Mouse (Mus musculus) limb, embryonic 12.5 days (tissue): ENCODE measurements around the gene S1pr3. TPM values are rescaled to one million over a fixed set of nuclear protein-coding genes. Genes with fewer than 3 reads are reported as not detected.

ENCODE experiments used
- ATAC-seq: fragments of 200-750 bp; cut with Nextera tagmentation; 2 replicates; pipeline ENCODE4 v1.8.0; 2017; ENCODE audit warnings: low read depth, moderate TSS enrichment; ENCODE audit not compliant: insufficient number of reproducible peaks, insufficient read depth, low FRiP score, low TSS enrichment
- H3K27ac ChIP-seq: fragments of 300-500 bp; sonication (generic); 2 replicates; pipeline ENCODE4 v1.5.1; 2016; ENCODE audit warnings: mild to moderate bottlenecking, moderate library complexity
- H3K27me3 ChIP-seq: fragments of 300-500 bp; sonication (generic); 2 replicates; pipeline ENCODE4 v1.6.1; 2016; ENCODE audit warnings: mild to moderate bottlenecking, moderate library complexity
- H3K36me3 ChIP-seq: fragments of 300-500 bp; sonication (generic); 2 replicates; pipeline ENCODE4 v1.6.1; 2016; ENCODE audit warnings: mild to moderate bottlenecking, moderate library complexity
- H3K4me1 ChIP-seq: fragments of 300-500 bp; sonication (generic); replicated peaks from 2 replicates; pipeline ENCODE4 v1.6.1; 2016
- H3K4me2 ChIP-seq: fragments of 300-500 bp; sonication (generic); 2 replicates; pipeline ENCODE4 v1.6.1; 2016; ENCODE audit warnings: mild to moderate bottlenecking, moderate library complexity
- H3K4me3 ChIP-seq: fragments of 300-500 bp; sonication (generic); replicated peaks from 2 replicates; pipeline ENCODE4 v1.5.1; 2016; ENCODE audit warnings: mild to moderate bottlenecking
- H3K9ac ChIP-seq: fragments of 300-500 bp; sonication (generic); replicated peaks from 2 replicates; pipeline ENCODE4 v1.6.1; 2016; ENCODE audit warnings: mild to moderate bottlenecking, moderate library complexity
- H3K9me3 ChIP-seq: fragments of 300-500 bp; sonication (generic); 2 replicates; pipeline ENCODE4 v1.6.1; 2016; ENCODE audit warnings: mild to moderate bottlenecking, moderate library complexity
- WGBS: fragments of 180-500 bp; shearing (Covaris S2); methylation state at CpG from one replicate; pipeline ENCODE4 v1.1.7; 2016; 5-methylcytosine and 5-hydroxymethylcytosine counted together
- polyA plus RNA-seq: library from polyadenylated mRNA; unstranded; fragments of >200 nt; fragmentation: Nextera tagmentation; extraction: Ambion mirVana; gene quantifications from 2 replicates; pipeline ENCODE4 v1.2.1, GENCODE M21; 2016

The S1pr3 gene
- polyA plus RNA-seq, 1 experiment from 2014 or later, result 133 TPM

DNA sequence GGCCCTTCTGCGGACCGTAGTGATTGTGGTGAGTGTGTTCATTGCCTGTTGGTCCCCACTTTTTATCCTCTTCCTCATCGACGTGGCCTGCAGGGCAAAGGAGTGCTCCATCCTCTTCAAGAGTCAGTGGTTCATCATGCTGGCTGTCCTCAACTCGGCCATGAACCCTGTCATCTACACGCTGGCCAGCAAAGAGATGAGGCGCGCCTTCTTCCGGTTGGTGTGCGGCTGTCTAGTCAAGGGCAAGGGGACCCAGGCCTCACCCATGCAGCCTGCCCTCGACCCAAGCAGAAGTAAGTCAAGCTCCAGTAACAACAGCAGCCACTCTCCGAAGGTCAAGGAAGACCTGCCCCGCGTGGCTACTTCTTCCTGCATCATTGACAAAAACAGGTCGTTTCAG, 11.1 kb downstream of the S1pr3 start:
- no peak overlapping the region for H3K27ac ChIP-seq
- no peak for ATAC-seq
- H3K9ac ChIP-seq, result no peak overlapping the region
- peaks cover 29% of the 10 kb centered on the region for H3K4me1 ChIP-seq
- no peak overlapping the region for H3K4me3 ChIP-seq
- H3K27me3 ChIP-seq, result no peaks in the 10 kb centered on the region
- H3K36me3 ChIP-seq, result peaks cover 86% of the 10 kb centered on the region
- 91% methylated on average over 15 of the region's 15 CpGs for WGBS
- H3K4me2 ChIP-seq, result no peak overlapping the region
- peaks cover 10% of the 10 kb centered on the region for H3K9me3 ChIP-seq

DNA sequence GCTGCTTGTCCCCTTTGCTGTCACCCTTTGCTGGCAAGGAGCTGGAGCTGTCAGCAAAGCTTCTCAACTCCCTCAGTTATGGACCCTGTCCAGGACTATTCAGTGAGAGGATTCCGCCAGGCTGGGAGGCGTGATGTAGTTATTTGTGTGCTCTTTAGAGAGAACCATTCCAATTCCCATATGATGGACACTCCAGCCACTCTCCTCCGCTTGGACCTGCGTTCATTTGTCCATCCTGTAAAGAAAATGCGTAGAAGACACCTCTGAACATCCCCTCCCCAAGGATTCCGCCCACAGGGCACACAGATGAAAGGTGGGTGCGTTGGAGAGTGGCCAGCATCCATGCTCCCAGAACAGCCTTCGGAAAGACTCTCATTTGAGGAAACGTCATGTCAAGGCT, 12.4 kb downstream of the S1pr3 start:
- Histone ChIP-seq H3K27me3 (no peaks in the 10 kb centered on the region), H3K9me3 (no peaks in the 10 kb centered on the region), H3K4me2 (no peak overlapping the region), H3K4me1 (peaks cover 29% of the 10 kb centered on the region), H3K27ac (no peak overlapping the region), H3K9ac (no peak overlapping the region), H3K36me3 (peaks cover 80% of the 10 kb centered on the region), H3K4me3 (no peak overlapping the region)
- no peak for ATAC-seq
- 87% methylated on average over 9 of the region's 9 CpGs for WGBS

DNA sequence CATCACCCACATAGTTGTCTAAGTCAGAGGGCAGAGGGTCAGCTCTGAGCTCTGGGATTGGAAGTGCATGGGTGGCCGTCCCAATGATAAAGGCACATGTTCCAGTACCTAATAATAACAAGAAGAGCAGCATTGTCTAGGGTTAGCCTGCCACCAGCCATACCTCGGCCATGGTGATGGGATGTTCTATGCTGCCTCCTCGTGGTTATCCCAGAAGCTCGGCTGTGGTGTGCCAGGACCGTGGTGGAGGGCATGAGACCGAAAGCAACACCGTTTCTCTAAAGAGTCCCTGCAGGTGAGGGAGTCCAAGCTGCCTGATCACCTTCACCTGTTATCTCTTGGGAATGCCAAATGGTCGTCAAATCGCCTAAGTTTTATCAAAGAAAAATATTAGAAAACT, 15.2 kb downstream of the S1pr3 start:
- Histone ChIP-seq H3K4me1 (0 out of 2 replicates have a peak, but pooled peaks cover 6% of the 10 kb centered on the region), H3K36me3 (peaks cover 58% of the 10 kb centered on the region), H3K4me2 (no peak overlapping the region), H3K9me3 (no peaks in the 10 kb centered on the region), H3K4me3 (no peak overlapping the region), H3K27ac (no peak overlapping the region), H3K9ac (no peak overlapping the region), H3K27me3 (no peaks in the 10 kb centered on the region)
- WGBS, result 74% methylated on average over 9 of the region's 9 CpGs
- ATAC-seq, result no peak

DNA sequence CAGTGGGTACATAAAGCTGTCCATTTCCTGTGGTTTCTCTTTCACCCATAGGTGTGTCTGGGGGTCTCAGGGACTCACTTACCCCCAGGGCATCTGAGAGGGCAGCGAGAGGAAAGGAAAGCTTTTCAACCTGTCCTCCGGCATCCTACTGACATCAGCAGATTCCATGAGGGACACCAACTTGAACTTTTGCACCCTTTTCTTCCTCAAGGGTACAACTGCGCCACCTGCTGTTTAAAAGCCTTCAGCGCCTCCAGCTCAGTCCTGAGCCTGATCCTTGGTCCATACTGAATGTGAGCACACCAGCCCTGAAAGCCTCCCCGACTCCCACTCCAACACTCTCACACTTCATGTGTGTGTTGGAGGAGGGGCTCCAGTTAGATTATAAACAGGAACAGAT, 16.2 kb downstream of the S1pr3 start:
- no peak overlapping the region for H3K9ac ChIP-seq
- H3K9me3 ChIP-seq, result no peaks in the 10 kb centered on the region
- no peak; the same call in 1 of the 2 replicates for ATAC-seq
- no peak overlapping the region for H3K27ac ChIP-seq
- H3K4me3 ChIP-seq, result no peak overlapping the region
- 22% methylated on average over 5 of the region's 5 CpGs for WGBS
- H3K4me2 ChIP-seq, result no peak overlapping the region
- 0 out of 2 replicates have a peak, but pooled peaks cover 3% of the 10 kb centered on the region for H3K4me1 ChIP-seq
- H3K36me3 ChIP-seq, result peaks cover 48% of the 10 kb centered on the region
- no peaks in the 10 kb centered on the region for H3K27me3 ChIP-seq

DNA sequence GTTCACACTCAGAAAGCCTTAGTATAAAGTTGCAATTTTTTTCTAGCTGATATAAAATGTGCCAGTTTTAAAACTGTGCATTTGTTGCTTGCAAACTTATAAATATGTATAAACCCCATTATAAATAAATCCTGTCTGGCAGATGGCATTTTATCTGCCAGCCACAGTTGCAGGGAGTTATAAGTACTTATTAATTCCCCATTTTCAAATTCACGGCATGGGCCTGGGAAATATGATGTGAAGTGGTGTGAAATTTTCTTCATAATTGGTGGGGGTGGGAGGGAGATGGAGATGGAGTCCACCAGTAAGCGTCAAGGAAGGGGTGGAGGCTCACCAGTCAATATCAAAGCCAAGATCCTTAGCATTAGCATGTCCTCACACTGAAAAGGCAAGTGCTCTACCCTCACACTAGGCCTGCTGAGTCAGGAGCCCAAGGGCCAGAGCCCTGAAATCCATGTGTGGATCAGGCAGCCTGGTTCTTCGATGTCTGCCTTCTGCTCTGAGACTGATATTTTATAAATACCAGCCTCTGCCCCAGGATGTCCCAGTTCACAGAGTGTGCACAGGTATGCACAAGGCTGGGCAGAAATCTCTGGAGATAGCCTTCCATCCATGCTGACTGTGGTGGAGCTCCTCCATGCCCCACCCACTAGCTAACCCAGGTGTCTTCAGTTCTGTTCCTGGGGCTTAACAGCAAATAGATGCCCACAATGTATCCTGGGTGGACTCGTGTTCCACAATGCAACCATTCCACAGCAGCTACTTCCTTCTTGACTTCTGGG, 17.4 kb downstream of the S1pr3 start:
- no peaks in the 10 kb centered on the region for H3K9me3 ChIP-seq
- H3K27ac ChIP-seq, result no peak overlapping the region
- no peak overlapping the region for H3K4me2 ChIP-seq
- 90% methylated on average over 4 of the region's 4 CpGs for WGBS
- ATAC-seq, result no peak
- no peak overlapping the region for H3K9ac ChIP-seq
- H3K4me3 ChIP-seq, result no peak overlapping the region
- 0 out of 2 replicates have a peak, but pooled peaks cover 3% of the 10 kb centered on the region for H3K4me1 ChIP-seq
- H3K27me3 ChIP-seq, result no peaks in the 10 kb centered on the region
- peaks cover 36% of the 10 kb centered on the region for H3K36me3 ChIP-seq

DNA sequence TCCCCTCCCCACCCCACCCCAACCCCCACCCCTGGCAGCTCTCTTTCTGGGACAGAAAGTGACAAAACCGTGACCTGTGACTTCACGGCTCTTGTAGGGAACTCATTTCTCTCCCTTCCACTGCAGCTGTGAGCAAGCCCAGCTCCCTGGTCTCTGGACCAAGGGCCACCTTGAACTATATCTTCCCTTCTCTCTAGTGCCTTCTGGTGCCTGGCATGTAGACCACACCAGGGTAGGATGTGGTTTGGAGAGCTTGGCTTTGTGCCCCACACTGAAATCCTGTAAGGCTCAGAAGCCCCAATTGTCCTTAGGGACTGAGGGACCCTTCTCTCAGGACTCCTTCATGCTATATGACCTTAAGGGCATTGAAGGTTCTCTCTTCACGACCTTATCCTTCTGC, 24.9 kb downstream of the S1pr3 start:
- Histone ChIP-seq H3K4me2 (no peak overlapping the region), H3K9me3 (no peaks in the 10 kb centered on the region), H3K4me3 (no peak overlapping the region), H3K4me1 (no peaks in the 10 kb centered on the region), H3K36me3 (no peaks in the 10 kb centered on the region), H3K27me3 (no peaks in the 10 kb centered on the region), H3K27ac (no peak overlapping the region), H3K9ac (no peak overlapping the region)
- 42% methylated on average over 3 of the region's 3 CpGs for WGBS
- no peak for ATAC-seq

DNA sequence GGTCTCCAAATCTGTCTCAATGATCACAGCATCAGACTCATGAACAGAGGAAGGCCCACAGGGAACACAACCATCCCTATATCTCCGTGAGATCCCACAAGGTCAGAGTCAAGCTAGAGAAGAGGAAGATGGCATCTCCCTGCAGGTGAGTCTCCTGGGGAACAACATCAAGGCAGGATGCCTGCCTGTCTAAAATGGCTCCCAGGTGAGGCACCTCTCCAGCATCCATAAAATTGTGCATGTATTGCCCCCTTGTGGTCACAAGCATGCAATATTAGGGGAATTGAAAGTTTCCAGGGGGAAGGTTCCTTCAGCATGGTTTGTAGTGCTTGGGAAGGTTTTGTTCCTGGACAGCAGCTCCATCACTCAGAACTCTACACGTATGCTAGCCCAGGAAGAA, 26.0 kb downstream of the S1pr3 start:
- no peak overlapping the region for H3K4me2 ChIP-seq
- H3K9me3 ChIP-seq, result no peaks in the 10 kb centered on the region
- no peak overlapping the region for H3K27ac ChIP-seq
- WGBS, result 59% methylated on average over 2 of the region's 2 CpGs
- no peaks in the 10 kb centered on the region for H3K4me1 ChIP-seq
- H3K9ac ChIP-seq, result no peak overlapping the region
- H3K36me3 ChIP-seq, result no peaks in the 10 kb centered on the region
- H3K4me3 ChIP-seq, result no peak overlapping the region
- H3K27me3 ChIP-seq, result no peaks in the 10 kb centered on the region
- no peak for ATAC-seq

DNA sequence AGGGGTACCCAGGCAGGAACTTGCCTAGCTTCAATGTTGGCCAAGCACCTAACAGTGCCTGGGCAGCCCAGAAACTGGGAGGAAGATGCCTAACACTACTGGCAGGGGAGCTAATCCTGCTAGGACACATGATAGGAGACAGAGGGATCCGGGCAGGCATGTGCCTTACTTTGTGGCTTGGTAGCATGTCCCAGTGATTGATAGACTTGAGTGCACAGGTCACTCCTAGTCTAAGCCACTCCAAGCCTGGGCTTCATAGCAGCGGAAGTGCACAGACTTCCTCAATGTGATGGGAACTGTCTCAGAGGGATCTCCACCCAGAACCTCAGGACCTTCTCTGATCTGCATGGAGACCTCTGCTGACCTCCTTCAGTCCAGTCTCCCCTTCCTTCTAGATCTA, 26.7 kb downstream of the S1pr3 start:
- WGBS, result 37% methylated on average over 2 of the region's 2 CpGs
- H3K4me2 ChIP-seq, result no peak overlapping the region
- no peaks in the 10 kb centered on the region for H3K36me3 ChIP-seq
- H3K27me3 ChIP-seq, result no peaks in the 10 kb centered on the region
- H3K9ac ChIP-seq, result no peak overlapping the region
- no peaks in the 10 kb centered on the region for H3K4me1 ChIP-seq
- no peak overlapping the region for H3K4me3 ChIP-seq
- no peak overlapping the region for H3K27ac ChIP-seq
- no peaks in the 10 kb centered on the region for H3K9me3 ChIP-seq
- ATAC-seq, result no peak

DNA sequence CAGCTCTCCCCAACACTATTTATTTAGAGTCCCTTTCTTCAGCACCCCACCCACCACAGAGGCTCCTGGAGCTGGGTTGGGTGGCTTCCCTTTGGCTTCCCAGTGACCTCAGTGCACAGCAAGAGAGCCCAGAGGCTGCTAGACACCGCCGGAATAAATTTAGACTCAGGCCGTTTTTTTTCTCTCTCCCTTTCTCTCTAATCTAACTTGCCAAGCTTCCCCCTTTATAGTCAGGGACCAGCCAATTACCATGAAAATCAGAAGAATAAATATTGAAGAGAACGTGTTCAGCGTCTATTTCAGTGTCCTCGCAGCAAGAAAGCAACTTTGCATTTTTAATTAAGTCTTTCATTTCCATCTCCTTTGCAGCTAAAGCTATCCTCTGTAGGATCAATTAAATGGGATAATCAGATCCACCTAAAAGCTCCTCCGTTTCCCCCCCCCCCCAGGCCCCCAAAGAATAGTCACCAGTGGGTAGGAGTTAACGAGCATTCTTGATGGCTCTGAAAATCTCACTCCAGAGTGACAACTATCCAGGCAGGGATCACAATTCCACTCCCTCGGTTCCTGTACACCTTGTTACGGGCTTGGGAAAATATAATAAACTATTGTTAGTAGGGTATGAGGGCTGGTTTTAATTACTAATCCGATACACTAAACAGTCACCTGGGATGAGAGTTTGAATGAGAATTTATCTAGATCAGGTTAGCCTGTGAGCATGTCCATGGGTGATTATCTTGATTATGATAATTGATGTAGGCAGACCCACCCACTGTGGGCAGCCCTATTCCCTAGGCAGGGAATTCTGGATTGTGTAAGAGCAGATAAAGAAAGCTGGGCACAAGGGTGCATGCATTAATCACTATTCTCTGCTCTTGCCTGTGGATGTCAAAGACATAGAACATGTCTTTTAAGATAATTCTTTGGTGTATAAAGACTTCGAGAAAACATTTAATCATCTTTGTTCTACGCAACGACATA, 29.0 kb downstream of the S1pr3 start:
- no peaks in the 10 kb centered on the region for H3K36me3 ChIP-seq
- H3K9me3 ChIP-seq, result no peaks in the 10 kb centered on the region
- ATAC-seq, result no peak
- H3K27ac ChIP-seq, result no peak overlapping the region
- H3K4me2 ChIP-seq, result no peak overlapping the region
- no peaks in the 10 kb centered on the region for H3K27me3 ChIP-seq
- H3K4me1 ChIP-seq, result no peaks in the 10 kb centered on the region
- WGBS, result 82% methylated on average over 14 of the region's 14 CpGs
- H3K4me3 ChIP-seq, result no peak overlapping the region
- no peak overlapping the region for H3K9ac ChIP-seq

DNA sequence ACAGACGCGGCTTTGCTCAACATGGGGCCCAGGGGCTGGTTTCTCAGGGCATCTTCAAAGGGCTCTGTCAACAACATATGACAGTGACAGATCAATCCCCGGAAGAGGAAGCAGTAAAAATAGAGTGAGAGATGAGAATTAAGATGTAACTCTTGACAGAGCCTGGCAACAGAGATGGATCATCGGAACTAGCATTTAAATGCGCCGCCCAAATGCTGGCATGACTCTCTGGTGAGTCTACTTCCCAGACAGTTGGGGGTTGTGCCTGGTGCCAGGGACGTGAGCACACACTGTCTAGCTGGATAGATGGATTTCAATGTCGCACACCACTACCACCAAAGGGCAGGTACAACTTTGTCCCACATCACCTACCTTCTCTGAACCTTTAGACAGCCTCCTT, 34.5 kb downstream of the S1pr3 start:
- H3K4me2 ChIP-seq, result no peak overlapping the region
- ATAC-seq, result no peak
- 82% methylated on average over 8 of the region's 8 CpGs for WGBS

DNA sequence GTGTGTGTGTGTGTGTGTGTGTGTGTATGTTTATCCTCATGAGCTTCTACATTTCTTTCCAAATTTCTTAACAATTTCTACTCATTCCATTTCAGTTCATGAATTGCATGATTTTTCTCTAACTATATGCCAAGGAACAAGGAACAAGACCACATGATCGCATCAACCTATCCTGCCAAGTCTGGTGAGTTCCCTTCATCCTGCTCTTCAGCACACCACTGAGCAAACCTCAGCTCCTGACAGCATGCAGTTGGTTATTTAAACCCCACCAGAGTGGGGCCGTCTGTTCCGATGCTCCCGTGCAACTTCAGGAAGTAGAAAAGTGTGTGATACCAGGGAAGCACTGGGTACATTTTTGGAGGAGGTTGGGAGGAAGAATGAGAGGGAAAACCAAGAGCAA, 38.1 kb downstream of the S1pr3 start:
- Histone ChIP-seq H3K4me3 (no peak overlapping the region), H3K27me3 (no peaks in the 10 kb centered on the region), H3K9me3 (no peaks in the 10 kb centered on the region), H3K9ac (no peak overlapping the region), H3K4me1 (no peaks in the 10 kb centered on the region), H3K27ac (no peak overlapping the region), H3K36me3 (no peaks in the 10 kb centered on the region), H3K4me2 (no peak overlapping the region)
- WGBS, result 76% methylated on average over 4 of the region's 4 CpGs
- no peak for ATAC-seq

More for the DNA sequence above, 34.5 kb downstream of the S1pr3 start:
- Histone ChIP-seq H3K27me3 (no peaks in the 10 kb centered on the region), H3K36me3 (no peaks in the 10 kb centered on the region), H3K4me3 (no peak overlapping the region), H3K9ac (no peak overlapping the region), H3K27ac (no peak overlapping the region), H3K9me3 (no peaks in the 10 kb centered on the region), H3K4me1 (no peaks in the 10 kb centered on the region)
